Mouse (Mus musculus): ENCODE results near the gene Pnisr. TPM values are rescaled to one million over a fixed set of nuclear protein-coding genes. Genes with fewer than 3 reads are reported as not detected.

The Pnisr gene
- total RNA-seq (2021), result 100 to 1,000 TPM; 158 to 190 TPM

GRCm38 (mm10) chr4:21847481-21848286, at the start of gene Pnisr:
Gene Pnisr (plus strand): TSS chr4:21847583.
- intact Hi-C loops (cut with DNase I), result loop anchor here (2.0 to 5.0 kb wide), 3 partner anchors 83 to 143 kb away; partner anchors contain the start of gene Faxc
- peak; percentile 96 to 98 for DNase-seq (ENCODE audit: low spot score in 2 of 2)

GRCm38 (mm10) chr4:21801013-21801412, 46.4 kb upstream of the Pnisr start:
- intact Hi-C loops (cut with DNase I), result no loop called here
- no peak for DNase-seq (ENCODE audit: low spot score in 2 of 2)

GRCm38 (mm10) chr4:21801620-21802019, 45.8 kb upstream of the Pnisr start:
- no peak for DNase-seq (ENCODE audit: low spot score in 2 of 2)
- intact Hi-C loops (cut with DNase I), result no loop called here

GRCm38 (mm10) chr4:21807204-21807603, 40.2 kb upstream of the Pnisr start:
- DNase-seq (ENCODE audit: low spot score in 2 of 2), result no peak
- intact Hi-C loops (cut with DNase I), result no loop called here

- no peak for DNase-seq (ENCODE audit: low spot score in 2 of 2)
- intact Hi-C loops (cut with DNase I), result loop anchor here (5.0 kb wide), 2 partner anchors 83 to 373 kb away; partner anchors contain the start of gene Ccnc
Observed at GRCm38 (mm10) chr4:21810608-21811007, 36.8 kb upstream of the Pnisr start.

GRCm38 (mm10) chr4:21812635-21813034, 34.7 kb upstream of the Pnisr start:
- DNase-seq (ENCODE audit: low spot score in 2 of 2), result no peak
- intact Hi-C loops (cut with DNase I), result loop anchor here (5.0 kb wide), 2 partner anchors 85 to 375 kb away; partner anchors contain the start of gene Ccnc

- intact Hi-C loops (cut with DNase I), result loop anchor here (1.0 to 5.0 kb wide), 3 partner anchors 87 to 377 kb away; partner anchors contain the start of gene Ccnc
Observed at GRCm38 (mm10) chr4:21814029-21814428, 33.4 kb upstream of the Pnisr start.

GRCm38 (mm10) chr4:21826616-21827015, 20.8 kb upstream of the Pnisr start:
- intact Hi-C loops (cut with DNase I), result no loop called here
- no peak for DNase-seq (ENCODE audit: low spot score in 2 of 2)

More at GRCm38 (mm10) chr4:21814029-21814428, 33.4 kb upstream of the Pnisr start:
- DNase-seq (ENCODE audit: low spot score in 2 of 2), result peak; percentile 36 to 46

GRCm38 (mm10) chr4:21832844-21833243, 14.5 kb upstream of the Pnisr start:
- intact Hi-C loops (cut with DNase I), result no loop called here
- no peak for DNase-seq (ENCODE audit: low spot score in 2 of 2)

GRCm38 (mm10) chr4:21848287-21848630, 876 bp downstream of the Pnisr start:
- intact Hi-C loops (cut with DNase I), result loop anchor here (2.0 to 5.0 kb wide), 2 partner anchors 83 to 104 kb away; partner anchors contain the start of gene Faxc

GRCm38 (mm10) chr4:21857481-21857880, 10.1 kb downstream of the Pnisr start:
- intact Hi-C loops (cut with DNase I), result no loop called here
- DNase-seq (ENCODE audit: low spot score in 2 of 2), result peak in 1 of 2 experiments; percentile 16

More at GRCm38 (mm10) chr4:21848287-21848630, 876 bp downstream of the Pnisr start:
- peak; percentile 86 to 91 for DNase-seq (ENCODE audit: low spot score in 2 of 2)

- intact Hi-C loops (cut with DNase I), result no loop called here
- no peak for DNase-seq (ENCODE audit: low spot score in 2 of 2)
Observed at GRCm38 (mm10) chr4:21865226-21865625, 17.8 kb downstream of the Pnisr start.

- intact Hi-C loops (cut with DNase I), result loop anchor here (2.0 to 5.0 kb wide), 3 partner anchors 52 to 114 kb away; partner anchors contain the start of gene Faxc
- no peak for DNase-seq (ENCODE audit: low spot score in 2 of 2)
Observed at GRCm38 (mm10) chr4:21878776-21879175, 31.4 kb downstream of the Pnisr start.

GRCm38 (mm10) chr4:21879565-21880220, 32.3 kb downstream of the Pnisr start, which contains the start of gene Coq3:
Gene Coq3 (plus strand): TSS chr4:21879673.
- intact Hi-C loops (cut with DNase I), result loop anchor here (2.0 to 5.0 kb wide), 3 partner anchors 51 to 113 kb away; partner anchors contain the start of gene Faxc
- DNase-seq (ENCODE audit: low spot score in 2 of 2), result peak; percentile 87 to 91

GRCm38 (mm10) chr4:21882806-21883205, 35.4 kb downstream of the Pnisr start:
- intact Hi-C loops (cut with DNase I), result no loop called here
- DNase-seq (ENCODE audit: low spot score in 2 of 2), result no peak

GRCm38 (mm10) chr4:21885831-21886230, 38.4 kb downstream of the Pnisr start:
- intact Hi-C loops (cut with DNase I), result no loop called here

More at GRCm38 (mm10) chr4:21885831-21886230, 38.4 kb downstream of the Pnisr start:
- peak in 1 of 2 experiments; percentile 28 for DNase-seq (ENCODE audit: low spot score in 2 of 2)

Measured in left cerebral cortex, postnatal 25 days (tissue).